Mouse (Mus musculus) hindbrain, embryonic 11.5 days (tissue): ENCODE data around the gene Urb2. TPM values are rescaled to one million over a fixed set of nuclear protein-coding genes. Genes with fewer than 3 reads are reported as not detected.

Source experiments
- ATAC-seq: fragments of 200-750 bp; cut with Nextera tagmentation; 2 replicates; pipeline ENCODE4 v1.8.0; 2017; ENCODE audit warnings: mild to moderate bottlenecking, moderate TSS enrichment, moderate library complexity; ENCODE audit not compliant: low FRiP score
- DNase-seq: peaks from one replicate; pipeline ENCODE4 v3.0.0-alpha.2; 2015; ENCODE audit warnings: low spot score
- H3K27ac ChIP-seq: fragments of 300-500 bp; sonication (generic); 2 replicates; pipeline ENCODE4 v1.5.1; 2014; ENCODE audit warnings: mild to moderate bottlenecking, low read depth, low read length
- H3K27me3 ChIP-seq: fragments of 300-500 bp; sonication (generic); 2 replicates; pipeline ENCODE4 v1.6.1; 2014; ENCODE audit warnings: mild to moderate bottlenecking, low read length, moderate library complexity, mixed read lengths; ENCODE audit not compliant: control insufficient read depth, insufficient read depth
- H3K36me3 ChIP-seq: fragments of 300-500 bp; sonication (generic); 2 replicates; pipeline ENCODE4 v1.6.1; 2014; ENCODE audit warnings: mild to moderate bottlenecking, low read length, moderate library complexity, mixed read lengths; ENCODE audit not compliant: control insufficient read depth, insufficient read depth
- H3K4me1 ChIP-seq: fragments of 300-500 bp; sonication (generic); replicated peaks from 2 replicates; pipeline ENCODE4 v1.6.1; 2014; ENCODE audit warnings: low read length, mixed read lengths; ENCODE audit not compliant: control insufficient read depth, insufficient read depth
- H3K4me2 ChIP-seq: fragments of 300-500 bp; sonication (generic); replicated peaks from 2 replicates; pipeline ENCODE4 v1.6.1; 2014; ENCODE audit warnings: mild to moderate bottlenecking, low read depth, low read length
- H3K4me3 ChIP-seq: fragments of 300-500 bp; sonication (generic); 2 replicates; pipeline ENCODE4 v1.5.1; 2014; ENCODE audit warnings: low read depth, low read length
- H3K9ac ChIP-seq: fragments of 300-500 bp; sonication (generic); 2 replicates; pipeline ENCODE4 v1.6.1; 2014; ENCODE audit warnings: low read depth, low read length
- H3K9me3 ChIP-seq: fragments of 300-500 bp; sonication (generic); 2 replicates; pipeline ENCODE4 v1.6.1; 2016; ENCODE audit warnings: low read length; ENCODE audit not compliant: control insufficient read depth
- WGBS: fragments of 180-500 bp; shearing (Covaris S2); extraction: QIAGEN DNeasy Blood & Tissue Kit; methylation state at CpG from one replicate; pipeline ENCODE4 v1.1.7; 2014; 5-methylcytosine and 5-hydroxymethylcytosine counted together
- polyA plus RNA-seq: library from polyadenylated mRNA; unstranded; fragments of >200 nt; fragmentation: Nextera tagmentation; extraction: Ambion mirVana; gene quantifications from 2 replicates; pipeline ENCODE4 v1.2.1, GENCODE M21; 2014

Gene Urb2
- polyA plus RNA-seq, 1 experiment from 2014 or later: 7.6 TPM

- Histone ChIP-seq H3K9me3 (no peaks in the 10 kb centered on the region), H3K36me3 (no peaks in the 10 kb centered on the region), H3K4me3 (peak within 1 kb of the TSS; percentile 71), H3K4me1 (peaks cover 2% of the 10 kb centered on the region; the same call in 1 of the 2 replicates), H3K27ac (peak within 1 kb of the TSS; percentile 71), H3K9ac (peak within 1 kb of the TSS; percentile 74), H3K4me2 (peak within 1 kb of the TSS; percentile 97), H3K27me3 (no peaks in the 10 kb centered on the region)
- DNase-seq (peak; percentile 91), ATAC-seq (peak; percentile 91)
- WGBS: under 1% methylated on average over 49 of the region's 56 CpGs
These were observed 38.4 kb upstream of the Urb2 start, which contains the start of gene Abcb10 for GRCm38 (mm10) chr8:123982826-123983400. Abcb10 (minus strand) TSS chr8:123983122.

- WGBS: 71% methylated on average over 6 of the region's 6 CpGs
- Histone ChIP-seq H3K9ac (no peak overlapping the region), H3K27me3 (no peaks in the 10 kb centered on the region), H3K4me3 (no peak overlapping the region), H3K9me3 (no peaks in the 10 kb centered on the region), H3K4me2 (0 out of 2 replicates have a peak overlapping the region, but pooled peaks have one; percentile 4), H3K4me1 (no peaks in the 10 kb centered on the region), H3K36me3 (no peaks in the 10 kb centered on the region), H3K27ac (no peak overlapping the region)
- no peak for ATAC-seq
- no peak for DNase-seq
These were observed 32.7 kb upstream of the Urb2 start for GRCm38 (mm10) chr8:123988605-123989038.

GRCm38 (mm10) chr8:123989128-123989527 is 32.2 kb upstream of the Urb2 start:
- H3K4me1 ChIP-seq: no peaks in the 10 kb centered on the region
- no peak overlapping the region for H3K27ac ChIP-seq
- 0 out of 2 replicates have a peak overlapping the region, but pooled peaks have one; percentile 4 for H3K4me2 ChIP-seq
- ATAC-seq (no peak), DNase-seq (no peak)
- H3K36me3 ChIP-seq: no peaks in the 10 kb centered on the region
- H3K9me3 ChIP-seq: no peaks in the 10 kb centered on the region
- 77% methylated on average over 7 of the region's 7 CpGs for WGBS
- no peaks in the 10 kb centered on the region for H3K27me3 ChIP-seq
- no peak overlapping the region for H3K9ac ChIP-seq
- H3K4me3 ChIP-seq: no peak overlapping the region

GRCm38 (mm10) chr8:123990277-123991049 is 30.8 kb upstream of the Urb2 start:
- no peak overlapping the region for H3K27ac ChIP-seq
- 89% methylated on average over 13 of the region's 13 CpGs for WGBS
- H3K27me3 ChIP-seq: no peaks in the 10 kb centered on the region
- H3K9ac ChIP-seq: no peak overlapping the region
- no peak overlapping the region for H3K4me2 ChIP-seq
- H3K4me3 ChIP-seq: no peak overlapping the region
- H3K9me3 ChIP-seq: no peaks in the 10 kb centered on the region
- H3K36me3 ChIP-seq: no peaks in the 10 kb centered on the region
- no peaks in the 10 kb centered on the region for H3K4me1 ChIP-seq
- DNase-seq: no peak
- ATAC-seq: no peak

GRCm38 (mm10) chr8:123992587-123992986 is 28.7 kb upstream of the Urb2 start:
- H3K9me3 ChIP-seq: no peaks in the 10 kb centered on the region
- no peaks in the 10 kb centered on the region for H3K4me1 ChIP-seq
- no peak for DNase-seq
- H3K27me3 ChIP-seq: no peaks in the 10 kb centered on the region
- ATAC-seq: no peak
- H3K4me2 ChIP-seq: no peak overlapping the region
- no peak overlapping the region for H3K4me3 ChIP-seq
- 86% methylated on average over 8 of the region's 8 CpGs for WGBS
- H3K36me3 ChIP-seq: 0 out of 2 replicates have a peak, but pooled peaks cover 2% of the 10 kb centered on the region
- no peak overlapping the region for H3K9ac ChIP-seq
- H3K27ac ChIP-seq: no peak overlapping the region

- H3K9ac ChIP-seq: no peak overlapping the region
- 89% methylated on average over 5 of the region's 5 CpGs for WGBS
- no peaks in the 10 kb centered on the region for H3K9me3 ChIP-seq
- H3K4me2 ChIP-seq: no peak overlapping the region
- ATAC-seq (no peak), DNase-seq (no peak)
- H3K36me3 ChIP-seq: 0 out of 2 replicates have a peak, but pooled peaks cover 2% of the 10 kb centered on the region
- no peaks in the 10 kb centered on the region for H3K4me1 ChIP-seq
- no peaks in the 10 kb centered on the region for H3K27me3 ChIP-seq
- no peak overlapping the region for H3K27ac ChIP-seq
- no peak overlapping the region for H3K4me3 ChIP-seq
These were observed 27.7 kb upstream of the Urb2 start for GRCm38 (mm10) chr8:123993597-123993996.

- Histone ChIP-seq H3K4me2 (no peak overlapping the region), H3K27ac (no peak overlapping the region), H3K27me3 (no peaks in the 10 kb centered on the region), H3K9me3 (no peaks in the 10 kb centered on the region), H3K36me3 (0 out of 2 replicates have a peak, but pooled peaks cover 2% of the 10 kb centered on the region), H3K9ac (no peak overlapping the region), H3K4me1 (no peaks in the 10 kb centered on the region), H3K4me3 (no peak overlapping the region)
- 94% methylated on average over 3 of the region's 3 CpGs for WGBS
- DNase-seq: no peak
- ATAC-seq: no peak
These were observed 27.3 kb upstream of the Urb2 start for GRCm38 (mm10) chr8:123993997-123994396.

GRCm38 (mm10) chr8:123999568-123999967 is 21.7 kb upstream of the Urb2 start:
- no peak for ATAC-seq
- WGBS: 87% methylated on average over 2 of the region's 2 CpGs
- H3K9me3 ChIP-seq: no peaks in the 10 kb centered on the region
- no peak overlapping the region for H3K4me3 ChIP-seq
- no peaks in the 10 kb centered on the region for H3K4me1 ChIP-seq
- H3K27ac ChIP-seq: no peak overlapping the region
- DNase-seq: no peak
- no peak overlapping the region for H3K4me2 ChIP-seq
- H3K36me3 ChIP-seq: 0 out of 2 replicates have a peak, but pooled peaks cover 4% of the 10 kb centered on the region
- H3K27me3 ChIP-seq: no peaks in the 10 kb centered on the region
- no peak overlapping the region for H3K9ac ChIP-seq
